Mouse (Mus musculus): ENCODE results near the gene Bhlha9.
"Not testable (repeated sequence)": the region's sequence is repeated elsewhere in the genome, so short reads cannot be mapped to it uniquely, and the experiment has no call there.

The Bhlha9 gene

DNA sequence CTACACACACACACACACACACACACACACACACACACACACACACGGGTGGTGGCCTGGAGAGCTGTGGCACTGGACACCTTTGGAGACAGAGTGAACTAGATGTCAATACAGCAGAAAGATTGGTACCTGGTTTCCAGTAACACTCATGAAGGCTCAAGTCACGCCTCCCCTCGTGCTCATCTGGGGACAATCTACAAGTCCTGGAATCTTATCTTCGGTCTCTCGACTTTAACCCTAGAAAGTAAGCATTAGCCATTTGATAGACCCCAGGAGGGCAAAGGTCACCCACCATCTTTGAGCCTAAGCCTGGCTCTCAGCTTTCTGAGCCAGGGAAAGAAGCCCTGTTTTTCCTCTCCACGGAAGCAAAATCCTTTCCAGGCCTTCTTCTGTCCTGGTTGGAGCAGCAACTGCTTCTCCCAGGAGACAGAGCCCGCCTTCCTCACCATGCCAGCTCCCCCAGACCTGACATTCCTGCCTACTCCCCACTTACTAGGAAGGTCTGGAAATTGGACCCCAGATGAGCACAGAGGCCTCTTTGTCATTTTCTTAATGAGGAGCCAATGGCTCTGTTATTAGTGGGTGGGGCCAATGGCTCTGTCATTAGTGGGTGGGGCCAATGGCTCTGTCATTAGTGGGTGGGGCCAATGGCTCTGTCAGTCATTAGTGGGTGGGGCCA, 10.3 kb upstream of the Bhlha9 start:
- DNase-seq (ENCODE audit: low read depth): no peak

- DNase-seq (ENCODE audit: low read depth): no peak
Observed at GRCm38 (mm10) chr11:76666002-76666649, 6.1 kb upstream of the Bhlha9 start.

- no peak for DNase-seq (ENCODE audit: low read depth)
Observed at GRCm38 (mm10) chr11:76667807-76668206, 4.5 kb upstream of the Bhlha9 start.

GRCm38 (mm10) chr11:76672561-76673384, 503 bp downstream of the Bhlha9 start:
- DNase-seq (ENCODE audit: low read depth): no peak

- DNase-seq (ENCODE audit: low read depth): no peak
Observed at GRCm38 (mm10) chr11:76674199-76674598, 1.9 kb downstream of the Bhlha9 start.

- DNase-seq (ENCODE audit: low read depth): no peak
Observed at GRCm38 (mm10) chr11:76674704-76675103, 2.4 kb downstream of the Bhlha9 start.

DNA sequence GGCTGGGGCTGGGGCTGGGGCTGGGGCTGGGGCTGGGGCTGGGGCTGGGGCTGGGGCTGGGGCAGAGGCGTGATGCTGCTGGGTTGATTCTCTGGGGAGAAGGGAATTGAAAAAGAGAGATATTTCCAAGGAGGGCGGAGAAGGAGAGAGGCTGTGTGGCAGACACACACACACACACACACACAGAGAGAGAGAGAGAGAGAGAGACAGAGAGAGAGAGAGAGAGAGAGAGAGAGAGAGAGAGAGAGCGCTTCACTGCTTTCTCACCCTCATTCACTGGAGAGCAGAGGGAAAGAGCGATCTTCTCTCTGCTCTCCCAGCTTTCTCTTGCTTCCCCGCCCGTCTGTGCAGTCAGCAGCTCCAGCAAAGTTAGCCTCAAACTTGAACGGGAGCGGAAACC, 7.2 kb downstream of the Bhlha9 start, which contains the start of gene Trarg1:
Trarg1 (plus strand) TSS at position 301 of the 400 bp plus-strand sequence.
- DNase-seq (ENCODE audit: low read depth): not testable (repeated sequence)

GRCm38 (mm10) chr11:76685604-76686003, 13.3 kb downstream of the Bhlha9 start:
- DNase-seq (ENCODE audit: low read depth): no peak

GRCm38 (mm10) chr11:76692096-76692495, 19.8 kb downstream of the Bhlha9 start:
- DNase-seq (ENCODE audit: low read depth): no peak

DNA sequence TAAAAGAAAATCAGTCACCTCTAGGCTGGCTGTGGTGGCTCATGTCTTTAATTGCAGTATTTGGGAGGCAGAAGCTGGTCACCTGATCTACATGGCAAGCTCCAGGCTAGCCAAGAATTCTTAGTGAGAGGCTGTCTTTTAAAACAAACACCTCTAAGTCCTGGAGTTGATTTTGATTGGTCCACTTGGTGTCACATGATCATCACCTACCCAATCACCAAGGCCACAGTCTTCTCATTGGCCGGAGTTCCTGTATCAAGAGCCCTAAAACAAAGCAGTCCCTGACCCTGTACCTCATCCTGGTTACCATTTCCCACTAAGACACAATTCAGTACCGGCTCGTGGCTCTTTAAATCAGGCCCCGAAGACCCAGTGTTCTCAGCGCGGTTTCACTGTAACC, 23.5 kb downstream of the Bhlha9 start:
- no peak for DNase-seq (ENCODE audit: low read depth)

DNA sequence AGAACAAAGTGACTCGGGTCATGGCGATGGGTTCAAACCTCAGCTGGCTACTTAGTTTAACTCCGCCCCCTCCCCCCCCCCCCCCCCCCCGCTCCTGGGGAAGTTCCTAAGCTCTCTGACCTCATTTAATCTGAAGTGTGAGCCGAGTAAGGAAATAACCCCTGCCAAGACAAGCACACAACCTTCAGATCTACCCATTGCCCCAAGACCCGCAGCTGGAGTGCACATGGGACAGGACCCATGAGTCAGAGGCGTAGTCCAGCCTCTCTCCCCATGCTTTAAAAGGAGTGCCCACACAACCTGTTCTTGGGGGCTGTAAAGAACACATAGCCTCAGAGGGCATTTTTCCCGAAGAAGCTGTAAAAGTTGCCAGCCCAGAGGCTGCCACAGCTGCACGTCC, 27.4 kb downstream of the Bhlha9 start:
- DNase-seq (ENCODE audit: low read depth): no peak

DNA sequence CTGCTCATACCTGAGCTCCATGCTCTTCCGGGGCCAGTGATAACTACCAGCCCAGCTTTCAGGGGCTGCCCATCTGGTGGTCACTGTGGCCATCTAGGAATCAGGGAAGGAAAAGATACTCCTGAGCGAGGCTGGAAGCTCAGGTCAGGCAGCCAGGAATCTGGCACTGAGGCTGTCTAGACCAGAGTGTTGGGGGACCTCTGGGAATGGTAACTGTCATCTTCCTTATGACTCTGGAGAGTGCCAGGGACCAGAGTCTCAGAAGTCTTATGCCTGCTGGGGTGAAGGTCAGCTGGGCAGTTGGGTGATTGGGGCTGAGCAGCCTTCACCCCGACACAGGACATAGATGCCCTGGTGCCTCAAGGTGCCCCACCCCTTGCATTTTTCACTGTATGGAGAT, 35.4 kb downstream of the Bhlha9 start:
- no peak for DNase-seq (ENCODE audit: low read depth)

DNA sequence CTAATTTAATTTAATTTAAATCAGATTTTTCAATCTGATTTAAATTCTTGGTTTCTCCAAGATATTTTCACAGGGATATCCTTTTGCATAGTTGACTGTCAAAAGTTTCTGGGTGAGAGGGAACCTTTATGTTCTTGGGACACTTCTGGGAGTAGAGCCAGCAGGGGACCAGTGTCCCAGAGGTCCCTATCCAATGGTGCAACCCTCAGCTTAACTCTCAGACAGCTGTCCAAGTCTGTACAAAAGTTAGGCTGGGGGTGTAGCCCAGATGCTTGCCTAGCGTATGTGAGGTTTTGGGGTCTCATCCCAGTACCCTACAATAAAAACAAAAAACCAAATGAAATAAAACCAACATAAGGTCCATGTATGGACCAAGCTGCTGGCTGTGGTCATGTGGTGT, 35.8 kb downstream of the Bhlha9 start:
- DNase-seq (ENCODE audit: low read depth): no peak

GRCm38 (mm10) chr11:76708881-76709280, 36.6 kb downstream of the Bhlha9 start:
- DNase-seq (ENCODE audit: low read depth): no peak

DNA sequence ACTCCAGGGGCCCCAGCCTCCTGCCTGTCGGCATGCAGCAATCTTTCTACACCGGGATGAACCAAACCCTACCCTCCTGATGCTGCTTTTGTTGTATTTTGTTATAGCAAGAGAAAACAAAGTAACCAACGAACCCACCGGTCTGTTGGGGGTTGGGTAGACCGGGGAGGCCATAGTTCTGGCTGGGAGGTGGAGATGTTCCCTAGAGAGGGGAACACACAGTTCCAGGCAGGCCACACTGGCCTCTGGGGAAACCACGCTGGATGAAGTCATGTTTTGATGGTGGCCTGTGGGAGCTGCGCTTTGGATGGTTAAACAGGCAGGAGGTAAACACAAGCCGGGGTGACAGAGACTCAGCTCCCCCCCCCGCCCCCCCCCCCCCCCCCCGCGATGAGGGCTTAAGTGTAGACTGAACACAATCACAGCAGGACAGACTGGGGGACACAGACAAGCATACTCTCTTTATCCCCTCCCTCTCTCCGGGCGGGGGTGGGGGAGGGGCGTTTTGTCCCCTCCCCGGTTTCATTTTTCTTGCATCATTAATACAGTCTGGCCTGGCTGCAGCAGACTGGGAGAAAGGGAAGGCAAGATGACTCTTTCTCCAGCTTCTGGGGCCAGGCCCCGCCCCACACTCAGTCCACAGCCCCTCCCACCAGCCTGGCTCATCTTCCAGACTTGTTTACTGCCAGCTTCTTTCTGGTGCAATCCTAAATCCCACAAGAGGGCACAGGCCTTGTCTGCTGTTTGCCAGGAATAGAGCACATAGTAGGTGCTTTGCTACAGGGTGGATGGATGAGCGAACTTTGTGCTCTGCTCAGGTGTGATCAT, 37.6 kb downstream of the Bhlha9 start:
- DNase-seq (ENCODE audit: low read depth): no peak

DNA sequence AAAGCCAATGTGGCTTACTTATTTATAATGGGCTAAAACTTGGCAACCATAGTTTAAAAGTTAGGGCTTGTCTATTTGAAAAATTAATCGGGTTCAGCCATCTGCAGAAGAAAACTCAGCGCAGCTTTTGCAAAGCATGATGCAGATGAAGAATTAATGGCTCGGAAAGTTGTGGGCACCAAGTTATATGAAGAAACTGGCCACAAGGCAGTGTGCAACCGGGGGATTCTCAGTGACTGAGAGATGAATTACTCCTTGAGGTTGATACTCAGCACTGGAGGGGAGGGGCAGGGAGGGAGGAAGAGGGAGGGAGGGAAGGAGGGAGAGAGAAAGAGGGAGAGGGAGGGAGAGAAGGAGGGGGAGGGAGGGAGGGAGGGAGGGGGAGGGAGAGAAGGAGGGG, 44.7 kb downstream of the Bhlha9 start:
- DNase-seq (ENCODE audit: low read depth): no peak
